Mouse (Mus musculus): ENCODE results near the gene Fibcd1. TPM values are rescaled to one million over a fixed set of nuclear protein-coding genes. Genes with fewer than 3 reads are reported as not detected.
A peak's percentile ranks its signal among the peaks of the same experiment; 100 is the strongest.

Fibcd1 gene
- polyA plus RNA-seq (2015; fragmentation: Nextera tagmentation; extraction: Ambion mirVana) = 0.55 and 0.83 TPM in 2 replicates

- no peak for ATAC-seq (ENCODE audit: insufficient number of reproducible peaks, insufficient read depth, low FRiP score, low TSS enrichment, low read depth)
- Histone ChIP-seq H3K9ac (peak within 1 kb of the TSS; percentile 72), H3K4me1 (peaks cover 25% of the 10 kb centered on the region), H3K4me2 (peak within 1 kb of the TSS; percentile 98), H3K36me3 (no peaks in the 10 kb centered on the region), H3K9me3 (no peaks in the 10 kb centered on the region), H3K27me3 (peaks cover 65% of the 10 kb centered on the region), H3K4me3 (peak within 1 kb of the TSS; percentile 59), H3K27ac (no peak within 1 kb of the TSS)
- under 1% methylated on average over 87 of the region's 88 CpGs for WGBS
Observed at GRCm38 (mm10) chr2:31845896-31846691, at the start of gene Fibcd1. Gene Fibcd1, minus strand, starts transcription at chr2:31846005.

DNA sequence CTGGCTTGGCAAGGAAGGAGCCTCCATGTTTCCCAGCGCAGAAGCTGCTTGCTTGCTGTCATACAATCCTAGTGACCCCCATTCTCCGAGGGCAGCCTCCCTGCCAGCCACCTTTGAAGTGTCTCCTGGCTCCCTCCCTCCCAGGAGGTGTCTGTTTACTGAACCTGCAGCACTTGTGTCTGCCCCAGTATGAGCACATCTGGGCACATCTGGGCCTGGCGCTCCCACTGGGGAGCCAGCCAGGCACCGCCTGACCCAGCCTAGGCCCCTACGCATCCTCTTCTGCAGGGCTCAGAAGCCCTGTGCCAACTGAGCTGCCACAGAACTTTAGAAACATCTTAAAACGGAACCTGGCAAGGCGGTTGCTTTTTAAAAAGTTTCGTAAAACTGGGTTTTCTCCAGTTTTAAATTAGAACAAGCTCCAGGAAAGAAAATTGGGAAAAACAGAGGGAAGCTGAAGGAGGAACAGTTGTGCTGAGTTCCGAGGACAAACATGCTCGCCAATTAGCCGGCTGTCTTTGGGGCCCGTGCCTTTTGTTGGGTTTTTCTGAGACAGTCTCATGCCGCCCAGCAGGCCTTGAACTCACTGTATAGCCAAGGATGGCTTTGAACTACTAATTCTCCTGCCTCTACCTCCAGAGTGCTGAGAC lies 48.5 kb upstream of the Fibcd1 start:
- Histone ChIP-seq H3K4me3 (no peak overlapping the region), H3K4me2 (no peak overlapping the region), H3K27me3 (peaks cover 11% of the 10 kb centered on the region; the same call in 1 of the 2 replicates), H3K36me3 (no peaks in the 10 kb centered on the region), H3K9ac (0 out of 2 replicates have a peak overlapping the region, but pooled peaks have one; percentile 46), H3K27ac (peak overlapping the region; percentile 87), H3K9me3 (no peaks in the 10 kb centered on the region), H3K4me1 (peaks cover 34% of the 10 kb centered on the region)
- 32% methylated on average over 13 of the region's 13 CpGs for WGBS
- ATAC-seq (ENCODE audit: insufficient number of reproducible peaks, insufficient read depth, low FRiP score, low TSS enrichment, low read depth) = no peak

- Histone ChIP-seq H3K27me3 (peaks cover 22% of the 10 kb centered on the region), H3K36me3 (no peaks in the 10 kb centered on the region), H3K9me3 (no peaks in the 10 kb centered on the region), H3K9ac (no peak overlapping the region), H3K4me3 (no peak overlapping the region), H3K4me2 (peak overlapping the region; percentile 21; the same call in 1 of the 2 replicates), H3K4me1 (peaks cover 34% of the 10 kb centered on the region), H3K27ac (peak overlapping the region; percentile 87)
- WGBS = 37% methylated on average over 10 of the region's 10 CpGs
- ATAC-seq (ENCODE audit: insufficient number of reproducible peaks, insufficient read depth, low FRiP score, low TSS enrichment, low read depth) = 0 out of 2 replicates have a peak, but pooled peaks have one; percentile 50
Observed at GRCm38 (mm10) chr2:31893110-31893669, 47.4 kb upstream of the Fibcd1 start.

GRCm38 (mm10) chr2:31891219-31891618 lies 45.4 kb upstream of the Fibcd1 start:
- Histone ChIP-seq H3K4me3 (no peak overlapping the region), H3K36me3 (no peaks in the 10 kb centered on the region), H3K27me3 (peaks cover 42% of the 10 kb centered on the region), H3K9ac (no peak overlapping the region), H3K4me1 (peaks cover 43% of the 10 kb centered on the region), H3K9me3 (no peaks in the 10 kb centered on the region), H3K4me2 (no peak overlapping the region), H3K27ac (no peak overlapping the region)
- WGBS = 92% methylated on average over 2 of the region's 2 CpGs
- ATAC-seq (ENCODE audit: insufficient number of reproducible peaks, insufficient read depth, low FRiP score, low TSS enrichment, low read depth) = no peak

DNA sequence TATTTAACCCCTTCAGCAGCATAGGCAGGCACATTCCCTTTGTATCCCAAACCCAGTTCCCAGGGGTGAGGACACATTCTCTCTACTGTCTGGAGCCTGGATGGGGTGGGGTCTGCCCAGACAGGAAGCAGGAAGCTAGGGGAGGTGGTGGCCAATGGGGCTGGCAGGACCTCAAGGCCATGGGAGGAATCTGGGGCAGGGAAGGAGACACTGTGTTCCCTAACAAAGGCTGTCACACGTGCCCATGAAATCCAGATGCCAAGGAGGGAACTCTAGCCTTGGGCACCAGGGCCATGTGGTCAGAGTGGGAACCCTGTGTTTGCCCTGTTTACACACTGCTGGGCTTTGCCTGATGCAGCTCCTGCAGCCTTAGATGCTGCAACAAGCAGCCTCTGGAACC lies 43.1 kb upstream of the Fibcd1 start:
- WGBS = 27% methylated on average over 1 of the region's 1 CpGs
- no peak for ATAC-seq (ENCODE audit: insufficient number of reproducible peaks, insufficient read depth, low FRiP score, low TSS enrichment, low read depth)
- no peaks in the 10 kb centered on the region for H3K9me3 ChIP-seq
- H3K9ac ChIP-seq = 0 out of 2 replicates have a peak overlapping the region, but pooled peaks have one; percentile 17
- no peak overlapping the region for H3K4me3 ChIP-seq
- H3K27me3 ChIP-seq = peaks cover 66% of the 10 kb centered on the region
- H3K36me3 ChIP-seq = no peaks in the 10 kb centered on the region
- peaks cover 30% of the 10 kb centered on the region for H3K4me1 ChIP-seq
- no peak overlapping the region for H3K27ac ChIP-seq
- H3K4me2 ChIP-seq = no peak overlapping the region

- no peaks in the 10 kb centered on the region for H3K9me3 ChIP-seq
- 5% methylated on average over 26 of the region's 26 CpGs for WGBS
- H3K4me3 ChIP-seq = peak within 1 kb of the TSS; percentile 40
- H3K4me2 ChIP-seq = peak within 1 kb of the TSS; percentile 58
- no peaks in the 10 kb centered on the region for H3K36me3 ChIP-seq
- H3K27ac ChIP-seq = no peak within 1 kb of the TSS
- ATAC-seq (ENCODE audit: insufficient number of reproducible peaks, insufficient read depth, low FRiP score, low TSS enrichment, low read depth) = 0 out of 2 replicates have a peak, but pooled peaks have one; percentile 52
- H3K27me3 ChIP-seq = peaks cover 84% of the 10 kb centered on the region
- H3K9ac ChIP-seq = peak within 1 kb of the TSS; percentile 61
- peaks cover 12% of the 10 kb centered on the region for H3K4me1 ChIP-seq
Observed at GRCm38 (mm10) chr2:31887030-31887429, 41.2 kb upstream of the Fibcd1 start, which contains the start of gene Lamc3. Gene Lamc3, plus strand, starts transcription at chr2:31887291.

DNA sequence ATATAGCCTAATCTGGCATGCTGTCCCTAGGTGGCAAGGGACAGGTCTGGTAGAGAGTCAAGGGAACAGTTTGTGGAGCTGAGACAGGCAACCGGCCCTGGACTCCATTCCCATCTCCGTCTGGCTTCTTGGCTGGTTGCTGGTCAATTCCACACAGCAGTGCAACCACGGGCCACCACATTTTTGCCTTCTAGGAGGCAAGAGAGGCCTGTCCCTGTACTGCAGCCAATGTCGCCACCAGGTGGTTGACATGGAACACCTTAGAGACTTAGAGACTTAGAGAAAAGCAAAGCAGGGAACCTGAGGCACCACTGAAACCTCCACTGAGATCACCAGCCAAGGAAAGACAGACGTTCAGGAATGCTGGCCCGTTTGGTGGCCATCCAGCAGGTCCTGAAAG lies 39.0 kb upstream of the Fibcd1 start:
- H3K4me1 ChIP-seq = peaks cover 20% of the 10 kb centered on the region
- no peaks in the 10 kb centered on the region for H3K9me3 ChIP-seq
- H3K27me3 ChIP-seq = peaks cover 99% of the 10 kb centered on the region
- ATAC-seq (ENCODE audit: insufficient number of reproducible peaks, insufficient read depth, low FRiP score, low TSS enrichment, low read depth) = no peak
- H3K4me3 ChIP-seq = no peak overlapping the region
- H3K9ac ChIP-seq = no peak overlapping the region
- H3K36me3 ChIP-seq = no peaks in the 10 kb centered on the region
- H3K27ac ChIP-seq = no peak overlapping the region
- H3K4me2 ChIP-seq = no peak overlapping the region
- 24% methylated on average over 6 of the region's 6 CpGs for WGBS

GRCm38 (mm10) chr2:31883061-31883460 lies 37.3 kb upstream of the Fibcd1 start:
- Histone ChIP-seq H3K4me3 (no peak overlapping the region), H3K4me1 (peaks cover 18% of the 10 kb centered on the region), H3K27me3 (peaks cover 91% of the 10 kb centered on the region), H3K9ac (no peak overlapping the region), H3K36me3 (no peaks in the 10 kb centered on the region), H3K4me2 (no peak overlapping the region), H3K27ac (no peak overlapping the region), H3K9me3 (no peaks in the 10 kb centered on the region)
- WGBS = 12% methylated on average over 4 of the region's 4 CpGs
- ATAC-seq (ENCODE audit: insufficient number of reproducible peaks, insufficient read depth, low FRiP score, low TSS enrichment, low read depth) = no peak

DNA sequence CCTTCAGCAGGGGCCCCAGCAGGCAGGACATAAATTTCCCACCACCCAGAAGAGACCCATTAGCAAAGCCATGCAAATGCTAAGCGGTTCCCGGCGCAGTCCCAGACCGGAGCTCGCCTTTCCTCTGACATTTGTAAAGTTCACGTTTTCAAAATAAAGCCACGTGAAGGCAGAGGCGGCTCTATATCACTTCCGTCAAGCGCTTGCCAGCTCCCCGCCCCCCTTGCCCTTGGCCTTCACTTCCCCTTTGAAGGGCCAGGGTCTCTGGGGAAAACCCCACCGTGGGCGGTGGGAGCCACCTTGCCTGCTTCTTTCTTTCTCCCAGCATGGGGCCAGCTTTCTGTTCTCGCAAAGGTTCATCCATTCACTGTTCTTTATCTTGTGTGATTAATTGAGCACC lies 35.1 kb upstream of the Fibcd1 start:
- no peak for ATAC-seq (ENCODE audit: insufficient number of reproducible peaks, insufficient read depth, low FRiP score, low TSS enrichment, low read depth)
- peaks cover 9% of the 10 kb centered on the region; the same call in 1 of the 2 replicates for H3K4me1 ChIP-seq
- H3K27me3 ChIP-seq = peaks cover 80% of the 10 kb centered on the region
- no peaks in the 10 kb centered on the region for H3K9me3 ChIP-seq
- no peak overlapping the region for H3K9ac ChIP-seq
- no peak overlapping the region for H3K4me2 ChIP-seq
- H3K27ac ChIP-seq = no peak overlapping the region
- no peak overlapping the region for H3K4me3 ChIP-seq
- no peaks in the 10 kb centered on the region for H3K36me3 ChIP-seq
- 6% methylated on average over 14 of the region's 14 CpGs for WGBS

DNA sequence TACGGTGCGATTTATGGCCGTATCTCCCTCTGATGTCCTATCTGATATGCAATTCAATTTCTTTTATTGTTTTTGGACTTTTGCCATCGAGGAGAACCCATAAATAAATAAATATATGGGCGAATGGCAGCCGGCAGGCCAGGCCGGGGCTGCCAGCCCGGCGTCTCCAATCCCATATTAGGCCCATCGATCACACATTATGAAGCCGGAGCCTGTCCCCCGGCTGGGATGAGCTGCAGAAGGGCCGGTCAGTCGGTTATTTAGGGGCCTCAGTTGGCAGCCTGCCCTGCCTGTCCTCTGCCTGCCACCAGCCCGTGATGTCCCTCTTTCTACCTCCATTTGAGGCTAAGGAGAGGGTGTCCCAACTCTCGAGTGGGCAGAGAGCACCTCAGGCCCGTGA lies 32.8 kb upstream of the Fibcd1 start:
- WGBS = 81% methylated on average over 17 of the region's 17 CpGs
- H3K9me3 ChIP-seq = no peaks in the 10 kb centered on the region
- peaks cover 17% of the 10 kb centered on the region for H3K4me1 ChIP-seq
- no peak overlapping the region for H3K4me3 ChIP-seq
- H3K36me3 ChIP-seq = no peaks in the 10 kb centered on the region
- H3K9ac ChIP-seq = no peak overlapping the region
- H3K27me3 ChIP-seq = peaks cover 69% of the 10 kb centered on the region
- no peak overlapping the region for H3K27ac ChIP-seq
- H3K4me2 ChIP-seq = no peak overlapping the region
- ATAC-seq (ENCODE audit: insufficient number of reproducible peaks, insufficient read depth, low FRiP score, low TSS enrichment, low read depth) = no peak

DNA sequence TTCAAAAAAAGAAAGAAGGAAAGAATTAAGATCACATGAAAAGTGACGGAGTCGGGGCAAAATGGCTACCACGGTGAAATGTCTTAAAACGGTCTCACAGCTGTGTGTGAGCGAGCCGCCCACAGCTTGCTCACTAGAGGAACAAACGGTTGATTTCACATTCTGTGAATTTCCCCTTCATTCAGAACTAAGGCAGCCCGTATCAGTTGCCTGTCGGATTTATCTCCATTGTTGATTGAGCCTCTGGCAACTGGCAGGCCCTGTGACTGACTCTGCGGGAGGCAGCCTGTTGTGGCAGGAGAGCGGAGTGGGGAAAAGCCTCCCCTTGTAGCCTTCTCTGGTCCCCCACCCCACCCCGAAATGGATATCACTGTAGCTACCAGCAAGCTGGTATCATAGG lies 30.6 kb upstream of the Fibcd1 start:
- Histone ChIP-seq H3K27ac (no peak overlapping the region), H3K36me3 (no peaks in the 10 kb centered on the region), H3K4me2 (no peak overlapping the region), H3K27me3 (peaks cover 48% of the 10 kb centered on the region), H3K9ac (no peak overlapping the region), H3K9me3 (no peaks in the 10 kb centered on the region), H3K4me3 (no peak overlapping the region), H3K4me1 (peaks cover 17% of the 10 kb centered on the region)
- no peak for ATAC-seq (ENCODE audit: insufficient number of reproducible peaks, insufficient read depth, low FRiP score, low TSS enrichment, low read depth)
- 25% methylated on average over 12 of the region's 12 CpGs for WGBS

Measured in embryonic facial prominence, embryonic 13.5 days (tissue).